Mouse (Mus musculus): ENCODE data around the gene Piezo1.

Piezo1 gene

DNA sequence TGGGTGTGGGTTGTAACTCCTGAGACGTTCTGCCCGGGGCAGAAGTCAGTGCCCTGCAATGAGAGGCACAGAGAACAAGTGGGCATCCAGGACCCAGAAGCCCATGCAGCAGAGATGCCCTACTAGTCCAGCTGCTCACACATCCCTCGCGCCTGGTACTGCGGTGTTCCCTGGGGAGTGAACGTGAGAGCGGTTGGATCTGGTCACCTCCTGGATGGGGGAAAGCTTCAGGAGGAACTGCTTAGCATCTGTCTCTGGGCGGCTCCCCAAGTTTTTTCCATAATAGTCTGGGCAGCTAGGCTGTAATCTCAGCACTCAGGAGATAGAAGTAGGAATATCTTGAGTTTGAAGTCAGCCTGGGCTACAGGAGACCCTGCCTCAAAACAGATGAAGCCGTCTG is 33.9 kb upstream of the Piezo1 start:
- Histone ChIP-seq H3K4me3 (replicated peaks; ENCODE audit: low read length) (no peak overlapping the region), H3K9me3 (ENCODE audit: low read length) (no peaks in the 10 kb centered on the region), H3K27me3 (ENCODE audit: insufficient read depth, low read length) (0 out of 2 replicates have a peak, but pooled peaks cover 3% of the 10 kb centered on the region), H3K4me1 (replicated peaks; ENCODE audit: low read depth, low read length) (peaks cover 62% of the 10 kb centered on the region), H3K36me3 (ENCODE audit: insufficient read depth, low read length) (no peaks in the 10 kb centered on the region)
- TF ChIP-seq CTCF (conservative IDR thresholded peaks at IDR 0.05; ENCODE audit: low read length) (no peak), NANOG (IDR thresholded peaks at IDR 0.05; ENCODE audit: borderline replicate concordance, low read length) (no peak), POU5F1 (IDR thresholded peaks at IDR 0.05; ENCODE audit: borderline replicate concordance, low read length) (no peak)

GRCm38 (mm10) chr8:122580926-122581325 is 29.8 kb upstream of the Piezo1 start:
- Histone ChIP-seq H3K9me3 (ENCODE audit: low read length) (no peaks in the 10 kb centered on the region), H3K4me3 (replicated peaks; ENCODE audit: low read length) (no peak overlapping the region), H3K27me3 (ENCODE audit: insufficient read depth, low read length) (0 out of 2 replicates have a peak, but pooled peaks cover 3% of the 10 kb centered on the region), H3K4me1 (replicated peaks; ENCODE audit: low read depth, low read length) (peaks cover 75% of the 10 kb centered on the region), H3K36me3 (ENCODE audit: insufficient read depth, low read length) (no peaks in the 10 kb centered on the region)
- TF ChIP-seq POU5F1 (IDR thresholded peaks at IDR 0.05; ENCODE audit: borderline replicate concordance, low read length): no peak
- no peak for TF ChIP-seq NANOG (IDR thresholded peaks at IDR 0.05; ENCODE audit: borderline replicate concordance, low read length)
- TF ChIP-seq CTCF (conservative IDR thresholded peaks at IDR 0.05; ENCODE audit: low read length): no peak

GRCm38 (mm10) chr8:122579196-122579595 is 28.1 kb upstream of the Piezo1 start:
- Histone ChIP-seq H3K4me3 (replicated peaks; ENCODE audit: low read length) (no peak overlapping the region), H3K9me3 (ENCODE audit: low read length) (no peaks in the 10 kb centered on the region), H3K27me3 (ENCODE audit: insufficient read depth, low read length) (0 out of 2 replicates have a peak, but pooled peaks cover under 1% of the 10 kb centered on the region), H3K4me1 (replicated peaks; ENCODE audit: low read depth, low read length) (peaks cover 79% of the 10 kb centered on the region), H3K36me3 (ENCODE audit: insufficient read depth, low read length) (peaks cover 17% of the 10 kb centered on the region)
- TF ChIP-seq NANOG (IDR thresholded peaks at IDR 0.05; ENCODE audit: borderline replicate concordance, low read length) (no peak), CTCF (conservative IDR thresholded peaks at IDR 0.05; ENCODE audit: low read length) (no peak), POU5F1 (IDR thresholded peaks at IDR 0.05; ENCODE audit: borderline replicate concordance, low read length) (no peak)

DNA sequence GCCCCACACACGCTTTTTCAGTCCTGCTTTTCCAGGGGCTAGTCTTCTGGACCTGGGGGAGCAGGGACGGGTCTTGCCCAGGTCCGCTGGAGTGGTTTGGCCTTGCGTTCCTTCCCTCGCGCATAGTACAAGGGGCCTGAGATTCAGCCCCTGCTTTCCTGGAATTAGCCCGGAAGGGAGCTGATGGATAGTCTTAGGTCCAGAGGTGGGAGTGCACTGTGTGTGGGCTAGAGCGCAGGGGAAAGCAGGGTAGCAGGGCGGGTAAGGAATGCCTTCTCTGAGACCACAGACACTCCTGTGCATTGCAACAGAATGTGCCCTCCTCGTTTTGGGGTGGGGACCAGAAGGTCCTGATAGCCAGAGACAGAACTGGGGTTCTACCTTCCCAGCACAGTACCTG is 26.0 kb upstream of the Piezo1 start:
- H3K36me3 ChIP-seq (ENCODE audit: insufficient read depth, low read length): peaks cover 36% of the 10 kb centered on the region
- TF ChIP-seq POU5F1 (IDR thresholded peaks at IDR 0.05; ENCODE audit: borderline replicate concordance, low read length) (no peak), NANOG (IDR thresholded peaks at IDR 0.05; ENCODE audit: borderline replicate concordance, low read length) (no peak), CTCF (conservative IDR thresholded peaks at IDR 0.05; ENCODE audit: low read length) (no peak)
- peak overlapping the region; percentile 96 for H3K4me3 ChIP-seq (replicated peaks; ENCODE audit: low read length)
- no peaks in the 10 kb centered on the region for H3K27me3 ChIP-seq (ENCODE audit: insufficient read depth, low read length)
- no peaks in the 10 kb centered on the region for H3K9me3 ChIP-seq (ENCODE audit: low read length)
- H3K4me1 ChIP-seq (replicated peaks; ENCODE audit: low read depth, low read length): peaks cover 87% of the 10 kb centered on the region

- H3K4me1 ChIP-seq (replicated peaks; ENCODE audit: low read depth, low read length): peaks cover 91% of the 10 kb centered on the region
- peaks cover 41% of the 10 kb centered on the region for H3K36me3 ChIP-seq (ENCODE audit: insufficient read depth, low read length)
- H3K4me3 ChIP-seq (replicated peaks; ENCODE audit: low read length): peak within 1 kb of the TSS; percentile 96
- no peaks in the 10 kb centered on the region for H3K27me3 ChIP-seq (ENCODE audit: insufficient read depth, low read length)
- H3K9me3 ChIP-seq (ENCODE audit: low read length): no peaks in the 10 kb centered on the region
- no peak for TF ChIP-seq POU5F1 (IDR thresholded peaks at IDR 0.05; ENCODE audit: borderline replicate concordance, low read length)
- no peak for TF ChIP-seq NANOG (IDR thresholded peaks at IDR 0.05; ENCODE audit: borderline replicate concordance, low read length)
- TF ChIP-seq CTCF (conservative IDR thresholded peaks at IDR 0.05; ENCODE audit: low read length): no peak
These were observed 25.5 kb upstream of the Piezo1 start, which contains the start of gene Aprt for GRCm38 (mm10) chr8:122576648-122577022. Gene Aprt (minus strand): TSS chr8:122576909.

DNA sequence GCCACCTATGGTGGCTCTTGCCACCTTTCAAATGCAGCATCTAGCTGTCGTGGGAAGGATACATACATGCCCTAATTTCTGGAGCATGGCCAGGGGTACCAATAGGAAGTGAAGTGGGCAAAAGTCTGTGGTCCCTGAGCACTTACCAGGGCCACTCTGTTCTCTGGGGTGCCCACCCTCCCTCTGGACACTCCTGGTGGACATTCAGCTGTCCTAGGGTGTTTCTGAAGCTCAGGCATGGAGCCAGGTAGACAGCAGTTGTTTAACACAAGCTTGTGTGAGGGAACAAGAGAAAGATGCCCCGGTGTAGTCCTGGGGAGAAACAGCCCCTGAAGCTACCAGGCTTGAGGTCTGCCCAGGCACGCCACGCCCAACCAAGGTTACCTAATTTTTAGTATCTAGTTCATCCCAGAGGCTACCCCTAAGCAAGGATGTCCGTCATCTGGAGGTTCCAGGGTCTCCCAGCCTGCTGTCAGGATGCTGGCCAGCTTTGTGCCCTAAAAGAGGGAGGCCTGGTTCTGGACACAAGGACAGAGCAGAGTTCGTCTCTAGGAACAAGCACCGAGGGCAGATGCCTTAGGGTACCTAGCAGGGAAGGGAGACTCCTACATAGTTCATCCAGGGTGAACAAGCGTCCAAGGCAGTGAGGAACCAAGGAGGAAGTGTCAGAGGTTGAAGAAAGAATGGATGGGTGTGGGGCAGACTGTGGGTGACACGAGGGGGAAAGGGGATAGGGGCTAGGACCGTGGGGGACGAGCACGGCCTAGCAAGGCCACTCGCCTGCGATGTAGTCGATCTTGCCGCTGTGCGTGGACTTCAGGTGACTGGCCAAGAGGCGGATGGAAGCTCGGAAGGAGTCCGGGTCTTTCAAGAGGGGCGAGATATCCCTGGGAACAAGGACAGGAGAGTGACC is 24.9 kb upstream of the Piezo1 start:
- H3K4me1 ChIP-seq (replicated peaks; ENCODE audit: low read depth, low read length): peaks cover 92% of the 10 kb centered on the region
- no peaks in the 10 kb centered on the region for H3K27me3 ChIP-seq (ENCODE audit: insufficient read depth, low read length)
- peaks cover 47% of the 10 kb centered on the region for H3K36me3 ChIP-seq (ENCODE audit: insufficient read depth, low read length)
- H3K9me3 ChIP-seq (ENCODE audit: low read length): no peaks in the 10 kb centered on the region
- H3K4me3 ChIP-seq (replicated peaks; ENCODE audit: low read length): peak overlapping the region; percentile 96
- TF ChIP-seq NANOG (IDR thresholded peaks at IDR 0.05; ENCODE audit: borderline replicate concordance, low read length) (no peak), CTCF (conservative IDR thresholded peaks at IDR 0.05; ENCODE audit: low read length) (no peak), POU5F1 (IDR thresholded peaks at IDR 0.05; ENCODE audit: borderline replicate concordance, low read length) (no peak)

DNA sequence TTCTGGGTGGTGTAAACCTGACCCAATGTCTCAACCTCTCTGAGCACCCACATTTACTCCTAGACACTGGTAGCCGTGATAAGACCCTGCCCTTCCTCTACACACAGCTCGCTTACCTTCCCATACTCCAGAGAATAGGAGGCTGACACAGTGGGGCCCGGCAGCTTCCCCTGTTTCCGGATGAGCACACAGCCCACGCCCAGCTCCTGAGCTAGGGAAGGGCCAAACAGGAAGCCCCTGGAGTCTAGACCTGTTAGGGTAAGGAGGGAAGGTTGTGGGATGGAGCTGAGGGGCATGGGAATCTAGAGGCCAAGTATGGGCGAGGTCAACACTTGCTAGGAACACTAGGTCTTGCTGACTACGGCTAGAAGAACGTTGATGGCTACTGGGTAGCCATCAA is 24.2 kb upstream of the Piezo1 start:
- Histone ChIP-seq H3K9me3 (ENCODE audit: low read length) (no peaks in the 10 kb centered on the region), H3K36me3 (ENCODE audit: insufficient read depth, low read length) (peaks cover 54% of the 10 kb centered on the region), H3K4me1 (replicated peaks; ENCODE audit: low read depth, low read length) (peaks cover 93% of the 10 kb centered on the region), H3K4me3 (replicated peaks; ENCODE audit: low read length) (peak overlapping the region; percentile 96), H3K27me3 (ENCODE audit: insufficient read depth, low read length) (no peaks in the 10 kb centered on the region)
- TF ChIP-seq POU5F1 (IDR thresholded peaks at IDR 0.05; ENCODE audit: borderline replicate concordance, low read length): no peak
- TF ChIP-seq NANOG (IDR thresholded peaks at IDR 0.05; ENCODE audit: borderline replicate concordance, low read length): no peak
- TF ChIP-seq CTCF (conservative IDR thresholded peaks at IDR 0.05; ENCODE audit: low read length): no peak

DNA sequence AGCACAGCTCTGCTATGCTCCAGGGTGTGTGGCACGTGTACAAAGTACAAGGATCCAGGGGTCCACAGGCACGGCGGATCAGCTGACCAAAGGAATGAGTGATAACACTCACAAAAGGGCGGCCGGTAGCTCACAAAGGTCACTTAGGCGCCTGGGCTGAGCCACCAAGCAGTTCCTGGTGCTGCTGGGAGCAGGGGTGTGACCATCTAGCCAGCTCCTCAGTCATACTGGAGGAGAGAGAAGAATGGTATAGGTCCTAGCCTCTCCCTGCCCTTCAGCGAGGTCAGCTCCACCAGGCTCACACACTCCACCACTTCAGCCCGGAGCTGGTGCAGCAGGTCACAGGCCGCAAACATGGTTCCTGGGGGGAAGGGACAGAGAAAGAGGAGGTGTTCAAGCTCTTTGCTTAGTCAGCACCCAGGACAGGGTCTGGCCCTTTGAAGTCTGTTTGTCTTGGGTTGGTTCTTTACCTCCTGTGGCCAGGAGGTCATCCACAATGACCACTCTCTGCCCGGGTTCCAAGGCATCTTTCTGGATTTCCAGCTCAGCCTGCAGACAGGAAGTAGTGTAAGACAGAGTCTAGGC is 23.6 kb upstream of the Piezo1 start:
- H3K4me3 ChIP-seq (replicated peaks; ENCODE audit: low read length): peak overlapping the region; percentile 96
- H3K4me1 ChIP-seq (replicated peaks; ENCODE audit: low read depth, low read length): peaks cover 93% of the 10 kb centered on the region
- TF ChIP-seq NANOG (IDR thresholded peaks at IDR 0.05; ENCODE audit: borderline replicate concordance, low read length) (no peak), POU5F1 (IDR thresholded peaks at IDR 0.05; ENCODE audit: borderline replicate concordance, low read length) (no peak), CTCF (conservative IDR thresholded peaks at IDR 0.05; ENCODE audit: low read length) (no peak)

More for the DNA sequence above, 23.6 kb upstream of the Piezo1 start:
- no peaks in the 10 kb centered on the region for H3K27me3 ChIP-seq (ENCODE audit: insufficient read depth, low read length)
- peaks cover 60% of the 10 kb centered on the region for H3K36me3 ChIP-seq (ENCODE audit: insufficient read depth, low read length)
- H3K9me3 ChIP-seq (ENCODE audit: low read length): no peaks in the 10 kb centered on the region

All from E14TG2a.4 (cell line).